Mouse (Mus musculus) layer of hippocampus, adult 2 months (tissue): ENCODE results near the gene Best3. TPM values are rescaled to one million over a fixed set of nuclear protein-coding genes. Genes with fewer than 3 reads are reported as not detected.

Experiments
- DNase-seq, 2 experiments: peaks; one replicate each; pipeline ENCODE4 v3.0.0; 2022; ENCODE audit warnings: low spot score in 2 of 2
- H3K27ac ChIP-seq: fragments of 200-600 bp; 2 replicates; pipeline ENCODE4 v1.8.1; 2022
- H3K4me3 ChIP-seq: fragments of 200-600 bp; 2 replicates; pipeline ENCODE4 v1.8.1; 2022; ENCODE audit warnings: mild to moderate bottlenecking
- CTCF ChIP-seq: fragments of 200-600 bp; conservative IDR thresholded peaks from 2 replicates; pipeline ENCODE4 v1.8.1; 2022; ENCODE audit warnings: antibody characterized with exemption, mild to moderate bottlenecking, moderate library complexity
- long read RNA-seq, 2 experiments: library from polyadenylated mRNA; stranded (forward); transcript quantifications; one replicate each; pipeline ENCODE4 v2.0.0; 2021; ENCODE audit warnings: borderline mapping rate in 2 of 2
- total RNA-seq, 2 experiments: library from RNA; stranded (reverse); gene quantifications; 2 replicates each; pipeline ENCODE4 v1.2.3; 2021

The Best3 gene
- 1 to 10 TPM; 2.1 to 2.4 TPM for total RNA-seq
- long read RNA-seq, experiment 1, result 0 reads
- long read RNA-seq, experiment 2, result 0 reads

DNA sequence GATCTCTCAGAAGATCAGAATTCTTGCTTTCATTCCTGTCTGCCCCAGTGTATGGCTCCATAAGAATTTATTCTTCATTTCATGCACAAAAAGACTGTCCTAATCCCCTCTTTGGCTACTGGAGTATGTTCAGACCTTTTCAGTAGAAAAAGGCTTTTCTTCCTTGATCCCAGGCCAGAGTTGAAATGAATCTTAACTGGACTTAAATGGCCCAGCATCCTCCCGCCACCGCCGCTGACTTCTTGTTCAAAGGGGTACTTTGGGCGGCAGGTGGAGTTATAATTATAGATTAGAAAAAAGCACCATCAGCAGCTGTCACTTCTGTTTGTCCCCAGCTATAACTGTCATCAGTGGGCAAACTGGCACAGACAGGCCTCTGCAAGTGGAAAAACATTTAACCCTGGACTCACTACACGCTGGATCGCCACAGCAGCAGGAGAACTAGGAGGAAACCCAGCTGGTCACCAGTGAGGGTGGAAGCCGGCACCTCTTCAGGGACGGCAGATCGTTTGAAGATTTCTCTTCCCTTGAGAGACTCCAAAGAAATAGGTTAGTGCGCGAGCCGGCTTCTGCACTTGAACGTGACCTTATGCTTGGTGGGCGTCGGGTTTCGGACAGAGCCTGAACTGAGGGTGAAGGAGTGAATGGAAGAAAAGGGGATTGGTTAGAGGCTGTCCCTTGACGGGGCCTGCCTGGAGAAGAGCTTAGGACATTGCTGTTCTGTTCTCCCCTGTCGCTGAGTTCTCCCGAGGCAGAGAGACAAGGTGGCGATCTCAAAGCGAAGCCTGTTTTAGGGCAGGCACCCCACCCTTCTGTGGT lies at the start of gene Best3:
Gene Best3, plus strand, starts transcription at position 51 of the 819 bp plus-strand sequence.
- no peak for TF ChIP-seq CTCF
- Histone ChIP-seq H3K27ac (peak within 1 kb of the TSS; percentile 90), H3K4me3 (peak within 1 kb of the TSS; percentile 34)
- no peak for DNase-seq

DNA sequence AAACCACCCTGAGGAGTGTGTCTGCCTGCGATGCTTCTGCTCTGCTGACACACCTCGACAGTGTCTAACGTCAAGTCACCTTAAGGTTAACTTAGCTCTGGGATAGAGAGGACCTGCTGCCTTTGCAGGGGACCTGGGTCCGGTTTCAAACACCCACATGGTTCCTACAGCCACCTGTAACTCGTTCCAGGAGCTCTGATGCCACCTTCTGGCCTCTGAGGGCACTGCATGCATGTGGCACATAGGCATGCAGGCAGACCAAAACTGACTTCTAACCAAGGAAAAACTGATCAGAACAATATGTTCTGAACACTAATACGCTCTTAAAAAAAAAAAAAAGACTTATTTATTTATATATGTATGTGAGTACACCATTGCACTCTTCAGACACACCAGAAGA lies 43.1 kb upstream of the Best3 start:
- no peak overlapping the region for H3K27ac ChIP-seq
- H3K4me3 ChIP-seq, result no peak overlapping the region
- peak; percentile 68 for TF ChIP-seq CTCF
- DNase-seq, result no peak

DNA sequence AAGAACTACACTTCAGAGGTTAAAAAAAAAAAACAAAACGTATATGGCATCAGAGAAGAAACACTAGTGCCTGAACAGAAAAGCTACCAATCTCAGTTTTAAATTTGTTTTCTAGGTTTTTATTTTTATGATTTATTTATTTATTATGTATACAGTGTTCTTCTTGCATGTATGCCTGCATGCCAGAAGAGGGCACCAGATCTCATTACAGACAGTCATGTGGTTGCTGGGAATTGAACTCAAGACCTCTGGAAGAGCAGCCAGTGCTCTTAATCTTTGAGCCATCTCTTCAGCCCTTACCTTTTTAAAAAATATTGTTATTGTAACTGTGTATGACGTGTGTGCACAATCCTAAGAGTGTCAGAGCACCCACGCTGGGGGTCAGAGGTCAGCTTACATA lies 42.0 kb upstream of the Best3 start:
- no peak overlapping the region for H3K4me3 ChIP-seq
- peak; percentile 73 for TF ChIP-seq CTCF
- H3K27ac ChIP-seq, result no peak overlapping the region
- no peak for DNase-seq

DNA sequence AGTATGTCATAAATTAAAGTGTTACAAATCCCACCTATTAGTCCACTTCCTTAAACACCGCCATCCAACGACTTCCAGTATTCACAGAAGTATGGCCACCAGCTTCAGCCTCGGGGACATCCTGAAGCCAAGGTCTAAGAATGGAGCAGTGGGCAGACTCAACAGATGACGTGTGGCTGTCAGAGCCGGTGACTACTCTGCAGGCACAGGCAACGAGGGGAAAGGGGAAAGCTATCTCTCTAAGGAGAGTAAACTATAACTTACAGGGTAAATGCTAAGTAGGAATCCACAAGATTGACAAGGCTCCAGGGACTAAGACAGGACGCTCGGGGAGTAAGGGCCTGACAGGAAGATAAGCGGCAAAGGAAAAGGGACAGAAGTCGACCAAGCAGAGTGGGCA lies 41.2 kb upstream of the Best3 start:
- no peak overlapping the region for H3K4me3 ChIP-seq
- H3K27ac ChIP-seq, result no peak overlapping the region
- no peak for DNase-seq
- no peak for TF ChIP-seq CTCF

DNA sequence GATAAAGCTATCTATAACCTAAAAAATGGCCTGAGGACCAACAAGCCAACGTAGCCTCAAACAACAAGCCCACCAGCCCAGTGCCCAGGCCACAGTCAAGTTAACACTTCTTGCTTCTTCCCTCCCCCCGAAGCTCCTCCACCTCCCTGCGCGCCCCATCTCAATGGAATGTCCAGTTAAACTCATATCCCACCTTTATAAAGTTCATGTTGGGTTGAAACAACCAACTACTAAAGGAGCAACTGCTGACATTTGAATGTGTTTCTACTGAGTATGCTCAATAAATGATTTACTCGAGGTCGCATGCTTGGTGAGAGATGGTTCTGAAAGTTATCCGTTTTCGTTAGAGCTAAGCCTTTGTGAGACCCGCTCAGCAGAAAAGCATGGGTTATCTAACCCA lies 37.7 kb upstream of the Best3 start:
- no peak for DNase-seq
- Histone ChIP-seq H3K4me3 (peak overlapping the region; percentile 81), H3K27ac (no peak overlapping the region)
- no peak for TF ChIP-seq CTCF

DNA sequence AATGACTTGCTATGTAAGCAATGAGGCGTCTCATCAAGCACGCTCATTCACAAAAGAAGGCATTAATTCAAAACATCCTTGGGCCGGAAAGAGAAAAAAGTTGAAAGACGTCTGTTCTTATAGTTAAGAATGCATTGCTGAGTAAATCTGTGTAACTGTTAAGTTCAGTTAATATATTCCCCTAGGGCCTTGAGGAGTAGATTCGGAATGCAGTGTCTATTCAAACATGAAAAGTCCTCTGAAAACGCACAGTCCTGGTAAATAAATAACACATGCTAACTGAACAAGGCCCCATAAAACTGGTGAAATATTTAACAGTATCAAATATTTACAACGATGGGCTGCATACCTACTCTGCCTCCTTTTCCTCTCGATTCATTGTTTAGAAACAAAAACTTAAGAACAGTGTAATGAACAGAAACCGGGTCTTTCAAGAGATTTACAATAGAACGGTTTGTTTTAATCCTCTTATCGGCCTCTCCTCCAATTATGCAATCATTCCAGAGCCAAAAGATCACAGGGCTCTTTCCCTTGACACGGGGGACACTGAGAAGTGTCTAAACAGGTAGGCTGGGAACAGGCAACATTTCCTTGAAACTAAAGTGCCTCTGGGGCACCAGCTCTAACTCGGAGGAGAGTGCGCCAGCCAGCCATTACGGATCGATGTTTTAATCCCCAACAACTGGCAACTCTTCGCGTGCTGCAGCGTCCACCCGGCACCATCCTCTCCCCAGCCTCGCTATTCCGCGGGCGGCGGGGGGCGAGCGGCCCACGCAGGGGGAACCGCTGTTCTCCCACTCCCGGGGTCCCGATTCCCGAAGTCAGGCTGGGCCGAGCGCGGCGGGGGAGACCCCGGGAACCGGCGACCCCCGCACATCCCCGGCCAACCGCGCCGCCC lies 36.8 kb upstream of the Best3 start:
- Histone ChIP-seq H3K4me3 (peak overlapping the region; percentile 81), H3K27ac (peak overlapping the region; percentile 87)
- DNase-seq, result no peak
- no peak for TF ChIP-seq CTCF

DNA sequence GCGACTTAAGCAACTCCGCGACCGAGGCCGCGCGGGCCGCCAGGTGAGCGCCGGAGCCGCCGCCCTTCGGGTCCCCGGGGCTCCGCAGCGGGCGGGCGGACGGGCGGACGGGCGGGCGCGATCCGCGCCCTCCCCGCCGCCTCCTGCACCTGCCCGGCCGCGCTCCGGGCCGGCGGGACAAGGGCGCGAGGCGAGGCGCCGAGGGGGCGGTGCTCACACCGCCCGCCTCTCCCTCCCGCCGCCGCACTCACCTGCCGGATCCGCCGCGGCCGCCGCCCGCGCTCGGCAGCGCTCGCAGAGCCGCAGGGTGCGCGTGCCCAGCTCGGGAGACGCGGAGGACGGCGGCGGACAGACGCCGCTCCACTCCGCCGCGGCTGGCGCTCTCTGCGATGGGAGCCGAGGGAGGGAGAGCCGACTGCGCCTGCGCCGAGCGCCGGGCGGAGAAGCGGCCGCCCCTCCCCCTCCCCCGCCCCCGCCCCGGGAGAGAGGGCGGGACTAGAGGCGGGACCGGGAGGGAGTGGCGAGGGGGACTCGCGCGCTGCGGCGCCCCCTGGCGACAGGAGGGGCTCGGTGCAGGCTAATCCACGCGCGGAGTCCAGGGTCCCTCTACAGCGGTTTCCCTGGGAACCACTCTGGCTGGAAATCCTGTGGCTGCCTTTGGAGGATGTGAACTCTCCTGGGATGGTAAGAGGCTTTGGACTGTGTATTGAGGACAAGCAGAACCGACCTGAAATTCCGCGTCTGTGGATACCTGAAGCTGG lies 35.9 kb upstream of the Best3 start, which contains the start of gene Rab3ip:
Gene Rab3ip, minus strand, starts transcription at position 761 of the 761 bp plus-strand sequence.
- TF ChIP-seq CTCF, result peak; percentile 96
- H3K27ac ChIP-seq, result peak within 1 kb of the TSS; percentile 87
- DNase-seq, result peak; percentile 88 to 95
- peak within 1 kb of the TSS; percentile 81 for H3K4me3 ChIP-seq

DNA sequence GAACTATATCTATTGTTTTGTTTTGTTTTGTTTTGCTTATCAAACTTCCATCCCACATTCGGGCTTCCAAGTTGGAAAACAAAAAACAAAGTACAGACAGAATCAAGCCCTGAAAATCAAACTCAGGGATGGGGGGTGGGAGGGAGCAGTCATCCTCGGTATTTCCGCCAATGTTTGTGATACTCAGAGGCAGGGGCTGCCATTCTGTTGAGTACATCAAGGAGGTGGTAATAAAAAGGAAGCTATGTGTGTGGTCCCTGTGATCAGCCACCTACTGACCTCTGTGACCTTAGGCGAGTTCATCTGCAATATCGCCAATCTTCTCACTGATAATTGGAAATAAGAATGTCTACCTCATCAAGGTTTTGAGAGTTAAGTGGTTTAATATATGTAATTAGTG lies 35.2 kb upstream of the Best3 start:
- no peak for DNase-seq
- H3K4me3 ChIP-seq, result peak overlapping the region; percentile 81
- H3K27ac ChIP-seq, result no peak overlapping the region
- TF ChIP-seq CTCF, result no peak

DNA sequence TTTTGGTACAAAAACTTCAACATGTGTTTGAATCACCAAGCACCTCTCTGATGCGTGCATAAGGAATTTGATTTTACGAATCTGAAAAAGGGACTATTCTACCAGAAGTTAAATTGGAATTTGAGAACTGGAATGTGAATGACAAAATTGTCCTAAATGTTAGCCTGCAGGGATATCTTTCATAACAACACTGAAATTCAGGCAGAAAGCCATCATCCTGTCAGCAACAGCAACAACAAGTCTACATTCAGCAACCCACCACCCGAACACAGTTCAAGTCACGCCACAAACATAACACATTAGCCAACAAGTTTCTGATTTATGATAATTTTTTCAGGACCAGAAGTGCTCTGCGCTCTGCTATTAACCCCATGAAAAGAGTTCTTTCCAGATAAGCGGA lies 30.9 kb upstream of the Best3 start:
- DNase-seq, result no peak
- H3K27ac ChIP-seq, result no peak overlapping the region
- no peak for TF ChIP-seq CTCF

DNA sequence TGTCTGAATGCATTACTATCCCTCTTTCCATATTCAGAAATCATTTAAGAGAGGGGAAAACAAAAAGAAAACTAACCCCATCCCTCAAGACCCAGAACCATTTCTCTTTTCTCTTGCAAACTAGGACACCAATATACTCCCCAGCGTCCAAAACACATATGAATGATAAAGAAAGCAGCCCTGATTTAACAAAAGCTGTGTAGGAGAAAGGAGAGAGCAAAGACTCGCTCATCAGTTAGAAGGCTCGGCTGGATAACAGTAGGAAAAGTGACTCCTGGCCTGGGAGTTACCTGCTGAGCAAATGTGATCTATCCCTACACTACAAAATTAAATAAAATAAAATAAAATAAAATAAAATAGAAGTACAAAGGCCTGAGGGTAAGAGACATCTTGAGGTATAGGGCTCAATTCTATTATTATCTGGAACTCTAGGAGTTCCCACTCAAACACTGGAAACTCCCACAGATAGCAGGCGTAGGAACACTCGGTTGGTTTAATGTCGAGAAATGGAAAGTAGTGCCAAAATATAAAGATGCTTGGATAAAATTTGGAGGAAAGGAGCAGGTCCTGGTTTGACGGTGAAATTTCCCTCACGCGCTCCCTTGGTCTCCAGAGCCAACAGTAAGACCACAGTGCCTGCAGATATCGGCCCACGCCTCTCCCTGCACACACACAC lies 29.5 kb upstream of the Best3 start:
- no peak for TF ChIP-seq CTCF
- no peak overlapping the region for H3K4me3 ChIP-seq
- DNase-seq, result no peak
- H3K27ac ChIP-seq, result no peak overlapping the region

More for the DNA sequence above, 30.9 kb upstream of the Best3 start:
- no peak overlapping the region for H3K4me3 ChIP-seq

DNA sequence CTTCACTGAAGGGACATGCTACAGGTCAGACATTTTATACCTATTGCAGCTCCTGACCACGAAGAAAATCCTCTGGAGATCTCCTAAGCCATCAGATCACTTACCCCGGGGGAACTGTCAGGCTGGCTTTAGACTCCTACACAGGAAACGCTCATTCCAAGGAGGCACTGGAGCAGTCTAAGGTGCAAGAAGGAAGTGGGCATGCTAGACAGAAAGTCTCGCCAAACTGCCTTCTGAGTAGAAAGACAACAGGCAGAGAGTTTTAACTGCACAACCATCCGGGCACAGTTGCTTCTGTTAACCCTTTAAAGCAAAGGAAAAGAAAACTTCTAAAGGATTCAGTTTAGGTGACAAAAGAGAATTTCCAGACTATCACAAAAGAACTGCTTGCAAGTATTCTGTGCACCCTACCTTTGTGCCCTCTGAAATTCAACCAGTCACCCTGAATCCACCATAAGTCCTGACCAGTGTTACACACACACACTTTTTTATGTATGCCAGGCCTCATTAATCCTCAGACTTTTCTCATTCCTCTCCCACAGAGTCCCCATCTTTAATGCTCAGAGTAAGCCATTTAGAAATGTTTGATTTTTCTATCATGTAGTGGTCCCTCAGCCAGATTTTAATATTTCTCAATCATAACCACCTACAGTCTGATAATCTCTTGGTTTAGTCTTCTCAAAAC lies 28.1 kb upstream of the Best3 start:
- Histone ChIP-seq H3K4me3 (no peak overlapping the region), H3K27ac (no peak overlapping the region)
- no peak for DNase-seq
- no peak for TF ChIP-seq CTCF
